Mouse (Mus musculus): ENCODE data around the gene Paqr7. TPM values are rescaled to one million over a fixed set of nuclear protein-coding genes. Genes with fewer than 3 reads are reported as not detected.
A peak's percentile ranks its signal among the peaks of the same experiment; 100 is the strongest.

Paqr7 gene
- polyA plus RNA-seq, 1 experiment from 2014 or later = 12.0 TPM

DNA sequence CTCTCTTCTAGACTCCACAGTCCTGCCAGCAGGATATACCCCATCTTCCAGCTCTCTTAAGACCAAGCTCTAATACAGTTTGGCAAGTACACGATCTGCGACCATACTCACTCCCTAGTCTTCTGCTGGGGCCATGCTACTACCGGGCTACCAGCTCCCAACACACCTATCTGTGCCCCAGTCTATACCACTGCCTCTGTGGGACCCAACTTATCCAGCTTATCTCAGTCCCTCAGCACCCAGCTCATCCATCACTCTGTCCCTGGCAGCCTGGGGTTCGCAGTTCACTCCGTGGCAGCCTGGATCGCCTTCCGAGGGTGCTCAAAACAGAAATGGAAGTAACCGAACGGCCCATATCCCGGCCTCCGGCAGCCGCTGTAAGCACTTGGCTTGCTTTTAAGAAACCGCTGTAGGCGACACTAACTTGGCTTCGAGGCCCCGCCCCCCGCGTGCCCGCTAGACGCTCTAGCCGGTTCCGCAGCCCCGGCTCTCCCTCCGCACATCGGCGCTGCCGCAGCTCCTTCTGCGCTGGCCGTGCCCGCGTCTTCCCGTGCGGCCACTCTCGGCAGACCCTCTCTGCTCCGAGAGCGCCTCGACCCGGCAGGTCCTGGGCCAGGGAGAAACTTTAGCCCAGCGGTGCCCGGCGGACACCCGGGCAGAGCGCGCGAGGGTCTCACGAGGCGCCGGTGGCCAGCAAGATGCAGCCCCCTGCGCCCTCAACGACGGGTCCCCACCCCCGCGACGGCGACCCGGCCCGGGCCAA, 37.8 kb downstream of the Paqr7 start:
- Histone ChIP-seq H3K27me3 (ENCODE audit: control insufficient read depth, insufficient read depth, low read length) (no peaks in the 10 kb centered on the region), H3K4me1 (ENCODE audit: control insufficient read depth, insufficient read depth, low read length) (peaks cover 25% of the 10 kb centered on the region), H3K36me3 (ENCODE audit: control insufficient read depth, insufficient read depth, low read length) (no peaks in the 10 kb centered on the region), H3K4me2 (ENCODE audit: low read depth, low read length) (peak overlapping the region; percentile 94), H3K9me3 (replicated peaks; ENCODE audit: control insufficient read depth, low read length) (no peaks in the 10 kb centered on the region), H3K27ac (ENCODE audit: low read length) (peak overlapping the region; percentile 82), H3K9ac (ENCODE audit: low read length) (peak overlapping the region; percentile 86), H3K4me3 (replicated peaks; ENCODE audit: low read length) (peak overlapping the region; percentile 81)
- 0 out of 2 replicates have a peak, but pooled peaks have one; percentile 2 for ATAC-seq (ENCODE audit: insufficient read depth, low FRiP score)
- under 1% methylated on average over 57 of the region's 57 CpGs for WGBS

GRCm38 (mm10) chr4:134534932-134535786, 38.7 kb downstream of the Paqr7 start, which contains the start of gene Mtfr1l:
Gene Mtfr1l (minus strand): TSS chr4:134535387.
- ATAC-seq (ENCODE audit: insufficient read depth, low FRiP score) = peak; percentile 98
- no peaks in the 10 kb centered on the region for H3K27me3 ChIP-seq (ENCODE audit: control insufficient read depth, insufficient read depth, low read length)
- peak within 1 kb of the TSS; percentile 86 for H3K9ac ChIP-seq (ENCODE audit: low read length)
- H3K27ac ChIP-seq (ENCODE audit: low read length) = peak within 1 kb of the TSS; percentile 85
- WGBS = under 1% methylated on average over 68 of the region's 71 CpGs
- peaks cover 25% of the 10 kb centered on the region for H3K4me1 ChIP-seq (ENCODE audit: control insufficient read depth, insufficient read depth, low read length)
- no peaks in the 10 kb centered on the region for H3K36me3 ChIP-seq (ENCODE audit: control insufficient read depth, insufficient read depth, low read length)
- H3K9me3 ChIP-seq (replicated peaks; ENCODE audit: control insufficient read depth, low read length) = no peaks in the 10 kb centered on the region
- peak within 1 kb of the TSS; percentile 94 for H3K4me2 ChIP-seq (ENCODE audit: low read depth, low read length)
- peak within 1 kb of the TSS; percentile 81 for H3K4me3 ChIP-seq (replicated peaks; ENCODE audit: low read length)

DNA sequence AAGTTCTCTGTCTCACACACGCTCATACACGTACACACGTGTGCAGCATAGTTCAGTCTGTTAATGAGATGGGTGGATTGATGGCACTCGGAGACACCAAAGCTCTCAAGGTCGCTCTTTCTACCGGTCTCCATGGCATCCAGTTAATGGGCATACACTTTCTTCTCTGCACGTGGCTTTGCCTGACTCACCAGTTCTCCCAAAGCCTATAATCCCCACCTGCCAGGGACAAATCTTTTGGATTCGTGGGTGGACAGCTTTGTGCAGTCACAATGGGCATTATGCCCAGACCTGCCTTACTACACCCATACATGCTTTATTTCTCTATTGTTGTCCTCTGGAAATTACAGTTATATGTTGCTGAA, 39.3 kb downstream of the Paqr7 start:
- H3K27me3 ChIP-seq (ENCODE audit: control insufficient read depth, insufficient read depth, low read length) = no peaks in the 10 kb centered on the region
- peak overlapping the region; percentile 72 for H3K9ac ChIP-seq (ENCODE audit: low read length)
- peak; percentile 5; the same call in 1 of the 2 replicates for ATAC-seq (ENCODE audit: insufficient read depth, low FRiP score)
- peak overlapping the region; percentile 85 for H3K27ac ChIP-seq (ENCODE audit: low read length)
- peak overlapping the region; percentile 81 for H3K4me3 ChIP-seq (replicated peaks; ENCODE audit: low read length)
- H3K9me3 ChIP-seq (replicated peaks; ENCODE audit: control insufficient read depth, low read length) = no peaks in the 10 kb centered on the region
- peak overlapping the region; percentile 89 for H3K4me2 ChIP-seq (ENCODE audit: low read depth, low read length)
- H3K36me3 ChIP-seq (ENCODE audit: control insufficient read depth, insufficient read depth, low read length) = no peaks in the 10 kb centered on the region
- peaks cover 25% of the 10 kb centered on the region for H3K4me1 ChIP-seq (ENCODE audit: control insufficient read depth, insufficient read depth, low read length)
- 8% methylated on average over 8 of the region's 8 CpGs for WGBS

DNA sequence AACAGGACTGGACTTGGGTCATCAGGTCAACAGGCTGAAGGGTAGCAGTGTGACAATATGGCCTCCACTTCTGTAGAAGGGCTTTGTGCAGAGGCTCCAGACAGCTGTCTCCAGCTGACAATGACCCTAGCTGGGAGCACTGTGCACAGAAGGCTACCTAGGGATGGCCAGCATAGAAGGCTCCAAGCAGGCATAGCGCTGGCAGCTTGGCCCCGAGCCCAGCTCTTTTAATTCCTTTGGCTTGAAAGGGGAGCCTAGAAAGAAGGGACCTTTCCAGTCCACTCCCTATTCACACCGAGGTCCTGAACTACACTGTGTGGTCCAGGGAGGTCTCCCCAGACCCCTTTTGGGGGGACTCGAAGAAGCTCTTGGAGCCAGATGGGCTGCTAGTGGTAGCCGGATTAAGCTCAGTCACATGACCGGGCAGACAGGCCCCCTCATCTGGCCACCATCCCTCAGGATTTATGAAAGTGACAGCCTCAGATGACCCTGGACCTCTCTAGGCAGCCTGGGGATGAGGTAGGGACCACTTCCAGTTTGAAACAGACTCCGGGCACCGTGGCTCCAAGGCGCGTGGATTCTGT, 42.6 kb downstream of the Paqr7 start:
- Histone ChIP-seq H3K36me3 (ENCODE audit: control insufficient read depth, insufficient read depth, low read length) (peaks cover 2% of the 10 kb centered on the region; the same call in 1 of the 2 replicates), H3K9me3 (replicated peaks; ENCODE audit: control insufficient read depth, low read length) (no peaks in the 10 kb centered on the region), H3K4me2 (ENCODE audit: low read depth, low read length) (no peak overlapping the region), H3K27ac (ENCODE audit: low read length) (no peak overlapping the region), H3K4me1 (ENCODE audit: control insufficient read depth, insufficient read depth, low read length) (peaks cover 7% of the 10 kb centered on the region; the same call in 1 of the 2 replicates), H3K9ac (ENCODE audit: low read length) (no peak overlapping the region), H3K4me3 (replicated peaks; ENCODE audit: low read length) (no peak overlapping the region), H3K27me3 (ENCODE audit: control insufficient read depth, insufficient read depth, low read length) (no peaks in the 10 kb centered on the region)
- no peak for ATAC-seq (ENCODE audit: insufficient read depth, low FRiP score)
- WGBS = 83% methylated on average over 10 of the region's 10 CpGs

GRCm38 (mm10) chr4:134542726-134543125, 46.2 kb downstream of the Paqr7 start:
- no peak for ATAC-seq (ENCODE audit: insufficient read depth, low FRiP score)
- no peak overlapping the region for H3K4me3 ChIP-seq (replicated peaks; ENCODE audit: low read length)
- H3K4me2 ChIP-seq (ENCODE audit: low read depth, low read length) = no peak overlapping the region
- peaks cover 7% of the 10 kb centered on the region for H3K4me1 ChIP-seq (ENCODE audit: control insufficient read depth, insufficient read depth, low read length)
- no peaks in the 10 kb centered on the region for H3K27me3 ChIP-seq (ENCODE audit: control insufficient read depth, insufficient read depth, low read length)
- H3K9me3 ChIP-seq (replicated peaks; ENCODE audit: control insufficient read depth, low read length) = no peaks in the 10 kb centered on the region
- 88% methylated on average over 9 of the region's 9 CpGs for WGBS
- no peak overlapping the region for H3K27ac ChIP-seq (ENCODE audit: low read length)
- peaks cover 5% of the 10 kb centered on the region; the same call in 1 of the 2 replicates for H3K36me3 ChIP-seq (ENCODE audit: control insufficient read depth, insufficient read depth, low read length)
- no peak overlapping the region for H3K9ac ChIP-seq (ENCODE audit: low read length)

DNA sequence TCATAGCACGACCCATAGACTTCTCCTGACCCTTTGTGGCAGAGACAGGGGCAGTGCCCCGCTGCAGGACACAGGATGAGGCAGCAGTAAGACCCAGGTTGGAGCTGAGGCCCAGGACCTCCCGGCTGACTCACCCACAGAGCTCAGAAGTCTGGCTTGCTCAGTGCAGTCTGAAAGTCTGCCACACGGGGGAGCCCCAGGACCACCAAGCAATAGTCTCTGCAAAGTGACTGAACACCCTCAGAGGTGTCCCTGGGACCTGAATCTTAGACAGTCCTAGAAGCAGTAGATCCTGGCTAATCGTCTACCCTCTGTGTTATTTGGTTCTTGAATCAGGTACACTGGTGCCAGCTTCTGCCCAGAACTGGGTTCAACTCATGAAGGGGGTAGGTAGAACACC, 46.8 kb downstream of the Paqr7 start:
- no peaks in the 10 kb centered on the region for H3K9me3 ChIP-seq (replicated peaks; ENCODE audit: control insufficient read depth, low read length)
- H3K9ac ChIP-seq (ENCODE audit: low read length) = 0 out of 2 replicates have a peak overlapping the region, but pooled peaks have one; percentile 26
- no peak overlapping the region for H3K4me2 ChIP-seq (ENCODE audit: low read depth, low read length)
- H3K4me1 ChIP-seq (ENCODE audit: control insufficient read depth, insufficient read depth, low read length) = peaks cover 13% of the 10 kb centered on the region
- H3K27ac ChIP-seq (ENCODE audit: low read length) = no peak overlapping the region
- peak; percentile 64 for ATAC-seq (ENCODE audit: insufficient read depth, low FRiP score)
- peaks cover 5% of the 10 kb centered on the region; the same call in 1 of the 2 replicates for H3K36me3 ChIP-seq (ENCODE audit: control insufficient read depth, insufficient read depth, low read length)
- WGBS = 8% methylated on average over 5 of the region's 5 CpGs
- no peaks in the 10 kb centered on the region for H3K27me3 ChIP-seq (ENCODE audit: control insufficient read depth, insufficient read depth, low read length)
- no peak overlapping the region for H3K4me3 ChIP-seq (replicated peaks; ENCODE audit: low read length)

GRCm38 (mm10) chr4:134546814-134547705, 50.6 kb downstream of the Paqr7 start:
- Histone ChIP-seq H3K4me2 (ENCODE audit: low read depth, low read length) (no peak overlapping the region), H3K27me3 (ENCODE audit: control insufficient read depth, insufficient read depth, low read length) (no peaks in the 10 kb centered on the region), H3K36me3 (ENCODE audit: control insufficient read depth, insufficient read depth, low read length) (peaks cover 14% of the 10 kb centered on the region), H3K27ac (ENCODE audit: low read length) (peak overlapping the region; percentile 63; the same call in 1 of the 2 replicates), H3K9ac (ENCODE audit: low read length) (peak overlapping the region; percentile 53; the same call in 1 of the 2 replicates), H3K9me3 (replicated peaks; ENCODE audit: control insufficient read depth, low read length) (peaks cover 11% of the 10 kb centered on the region), H3K4me3 (replicated peaks; ENCODE audit: low read length) (no peak overlapping the region), H3K4me1 (ENCODE audit: control insufficient read depth, insufficient read depth, low read length) (peaks cover 20% of the 10 kb centered on the region)
- WGBS = 41% methylated on average over 9 of the region's 9 CpGs
- peak; percentile 49; the same call in 1 of the 2 replicates for ATAC-seq (ENCODE audit: insufficient read depth, low FRiP score)
